Mouse (Mus musculus) urinary bladder, postnatal 25 days (tissue): ENCODE data around the gene Aph1b.
A peak's percentile ranks its signal among the peaks of the same experiment; 100 is the strongest.
"Not testable (repeated sequence)": the region's sequence is repeated elsewhere in the genome, so short reads cannot be mapped to it uniquely, and the experiment has no call there.

Experiments
- DNase-seq: peaks from one replicate; pipeline ENCODE4 v3.0.0; 2022; ENCODE audit warnings: low spot score

Aph1b gene

GRCm38 (mm10) chr9:66795464-66796324 lies at the start of gene Aph1b:
Aph1b (minus strand) TSS chr9:66795490.
- peak; percentile 89 for DNase-seq

- no peak for DNase-seq
These were observed 39.8 kb upstream of the Aph1b start for GRCm38 (mm10) chr9:66835097-66835480.

GRCm38 (mm10) chr9:66834318-66835096 lies 39.2 kb upstream of the Aph1b start, which contains the start of gene Aph1c:
Aph1c (minus strand) TSS chr9:66834726.
- DNase-seq, result peak; percentile 99

- DNase-seq, result no peak
These were observed 38.6 kb upstream of the Aph1b start for GRCm38 (mm10) chr9:66833851-66834250.

DNA sequence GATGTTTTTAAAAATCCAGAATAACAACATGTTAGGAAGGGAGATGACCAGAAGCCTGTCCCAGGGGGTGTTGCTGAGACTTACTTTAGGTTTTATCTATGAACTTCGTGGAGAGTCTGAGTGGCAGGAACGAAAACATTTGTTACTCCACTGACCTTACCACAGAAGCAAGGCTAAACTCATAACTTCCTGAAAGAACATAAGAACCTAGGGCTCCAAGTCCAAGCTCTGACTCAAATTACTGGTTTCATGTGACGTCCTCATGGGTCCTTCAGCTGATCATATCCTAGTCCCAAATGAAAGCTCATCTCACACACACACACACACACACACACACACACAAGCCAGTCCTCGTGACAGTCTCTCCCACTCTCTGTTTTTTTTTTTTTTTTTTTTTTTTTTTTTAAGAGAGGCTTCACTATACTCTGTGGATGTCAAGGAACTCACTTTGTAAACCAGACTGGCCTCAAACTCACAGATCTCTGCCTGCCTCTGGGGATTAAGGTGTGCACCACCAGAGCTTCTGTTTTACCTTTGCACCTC lies 37.1 kb upstream of the Aph1b start:
- DNase-seq, result no peak

DNA sequence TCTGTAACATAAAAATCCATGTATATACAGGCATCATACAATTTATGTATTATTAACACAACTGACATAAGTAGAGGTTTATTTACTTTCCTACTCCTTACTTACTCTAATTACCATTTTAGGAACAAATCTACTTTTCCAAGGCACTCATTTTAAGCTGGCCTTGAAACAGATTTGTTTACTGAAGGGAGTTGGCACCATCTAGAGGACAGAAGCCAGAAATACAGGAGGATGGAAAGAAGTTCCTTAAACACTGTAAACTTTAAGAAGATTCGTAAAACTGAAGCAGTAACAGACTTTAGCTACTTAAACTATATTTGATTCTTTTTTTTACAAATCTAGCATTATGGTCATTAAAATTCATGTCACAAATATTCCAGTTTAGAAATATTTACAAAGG lies 30.7 kb upstream of the Aph1b start:
- no peak for DNase-seq

- DNase-seq, result not testable (repeated sequence)
These were observed 27.0 kb upstream of the Aph1b start for GRCm38 (mm10) chr9:66822255-66822654.

GRCm38 (mm10) chr9:66820996-66821395 lies 25.7 kb upstream of the Aph1b start:
- DNase-seq, result no peak

GRCm38 (mm10) chr9:66813392-66813791 lies 18.1 kb upstream of the Aph1b start:
- DNase-seq, result no peak

DNA sequence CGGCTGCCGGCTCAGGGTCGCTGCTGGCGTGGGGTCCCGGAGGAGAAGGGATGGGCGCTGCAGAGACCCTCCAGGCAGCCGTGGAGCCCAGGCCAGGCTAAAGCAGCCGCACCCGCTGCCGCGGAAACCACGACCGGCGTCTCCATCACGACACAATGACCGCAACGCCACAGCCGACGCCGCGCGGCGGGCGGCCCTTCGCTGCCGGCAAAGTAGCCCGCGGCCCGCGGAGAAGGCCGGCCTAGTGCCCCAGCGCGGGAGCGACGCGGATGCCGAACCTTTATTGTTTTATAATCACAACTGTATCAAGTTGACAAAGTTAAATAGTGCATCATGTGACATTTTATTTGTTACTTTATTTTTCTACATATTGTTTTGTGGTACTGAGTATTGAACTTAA lies 10.7 kb upstream of the Aph1b start:
- not testable (repeated sequence) for DNase-seq

- DNase-seq, result no peak
These were observed 6.7 kb upstream of the Aph1b start for GRCm38 (mm10) chr9:66801947-66802346.

DNA sequence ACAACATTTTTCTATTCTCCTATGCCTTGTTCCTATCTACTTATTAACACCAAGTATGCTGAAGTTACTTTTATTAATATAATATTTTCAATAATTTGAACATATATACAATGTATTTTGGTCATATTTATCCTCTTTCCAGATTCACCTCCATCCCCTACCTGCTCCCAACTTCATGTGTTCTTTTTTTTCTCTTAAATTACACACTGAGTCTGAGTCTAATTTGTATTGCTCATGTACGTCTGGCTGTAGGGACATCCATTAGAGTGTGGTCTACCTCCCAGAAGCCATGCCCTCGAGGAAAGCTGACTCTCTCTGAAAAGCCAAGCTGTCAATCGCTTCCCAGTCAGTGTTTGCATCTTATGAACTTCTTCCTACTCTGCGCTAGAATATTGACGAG lies 1.4 kb upstream of the Aph1b start, which contains the start of gene Gm10647:
Gene Gm10647, plus strand, starts transcription at position 301 of the 400 bp plus-strand sequence.
- DNase-seq, result no peak

DNA sequence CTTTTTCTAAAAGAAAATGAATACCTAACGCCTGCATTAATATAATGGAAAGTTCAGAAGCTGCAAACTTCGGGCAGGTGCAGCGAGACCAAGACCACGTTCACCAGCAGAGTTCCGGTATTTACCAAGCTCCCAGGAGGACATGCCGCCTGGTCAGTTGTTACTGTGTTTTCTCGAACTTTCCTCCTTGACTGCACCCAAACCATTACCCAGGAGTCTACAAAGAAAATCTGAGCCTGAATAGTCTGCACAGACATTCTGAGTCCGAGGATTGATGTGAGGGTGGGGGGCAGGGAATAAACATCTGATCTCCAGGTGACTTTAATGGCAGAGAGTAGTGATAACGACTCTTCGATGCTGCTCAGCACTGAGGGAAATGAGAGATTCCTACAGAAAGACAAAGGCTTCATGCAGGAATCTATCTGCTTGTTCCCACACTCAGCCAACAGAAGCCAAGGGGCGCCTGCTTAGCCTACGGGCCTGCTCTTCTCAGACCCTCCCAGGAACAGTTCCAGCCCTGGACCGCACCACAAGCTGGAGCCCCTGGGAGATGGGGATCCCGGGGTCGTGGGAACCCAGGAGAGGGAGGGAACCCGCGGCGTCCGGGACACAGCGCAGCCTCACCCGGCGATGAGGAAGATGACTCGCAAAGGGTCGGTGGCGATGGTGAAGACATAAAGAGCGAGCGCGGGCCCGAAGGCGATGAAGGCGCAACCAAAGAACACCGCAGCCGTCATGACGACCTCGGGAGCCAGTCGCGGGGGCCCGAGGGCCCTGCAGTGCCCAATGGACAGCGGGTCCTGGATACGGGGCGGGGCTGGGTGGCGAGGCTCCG lies 444 bp downstream of the Aph1b start:
- no peak for DNase-seq

GRCm38 (mm10) chr9:66787821-66788220 lies 7.5 kb downstream of the Aph1b start:
- no peak for DNase-seq

DNA sequence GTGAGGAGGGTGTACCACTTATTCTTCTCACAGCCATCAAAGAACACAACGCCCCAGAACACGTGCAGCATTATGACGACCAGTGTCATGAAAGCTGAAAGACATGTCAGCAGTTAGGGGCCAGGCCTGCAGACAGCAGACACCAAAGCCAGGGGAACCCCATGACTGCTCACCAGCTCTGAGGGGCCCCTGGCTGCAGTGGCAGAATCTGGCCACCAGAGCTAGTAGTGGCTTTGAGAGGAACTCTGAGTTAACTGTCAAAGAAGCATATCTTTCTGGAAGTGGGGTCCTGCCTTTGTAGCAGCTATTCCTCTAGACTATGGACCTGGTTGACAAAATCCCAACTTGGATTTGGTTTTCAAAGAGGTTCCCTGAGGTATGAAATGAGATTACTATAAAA lies 10.7 kb downstream of the Aph1b start:
- DNase-seq, result not testable (repeated sequence)

GRCm38 (mm10) chr9:66770701-66771100 lies 24.6 kb downstream of the Aph1b start:
- no peak for DNase-seq

DNA sequence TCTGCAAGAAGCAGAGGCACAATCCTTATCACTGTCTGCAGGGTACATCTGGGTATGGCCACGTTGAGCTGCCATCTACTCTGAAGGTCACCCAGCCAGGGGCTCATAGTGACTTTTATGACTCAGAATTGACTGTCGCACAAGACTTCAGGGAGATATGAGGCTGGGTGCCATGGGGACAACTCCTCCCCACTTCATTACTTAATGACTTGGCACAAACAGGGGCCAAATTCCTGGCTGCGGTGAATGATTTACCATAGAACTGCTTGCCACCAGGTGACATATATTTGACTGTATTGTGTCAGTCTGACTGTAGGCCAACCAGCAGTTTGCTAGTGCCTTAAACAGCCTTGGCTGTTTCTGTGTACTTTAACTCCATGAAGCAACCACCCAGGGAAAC lies 26.0 kb downstream of the Aph1b start:
- no peak for DNase-seq

DNA sequence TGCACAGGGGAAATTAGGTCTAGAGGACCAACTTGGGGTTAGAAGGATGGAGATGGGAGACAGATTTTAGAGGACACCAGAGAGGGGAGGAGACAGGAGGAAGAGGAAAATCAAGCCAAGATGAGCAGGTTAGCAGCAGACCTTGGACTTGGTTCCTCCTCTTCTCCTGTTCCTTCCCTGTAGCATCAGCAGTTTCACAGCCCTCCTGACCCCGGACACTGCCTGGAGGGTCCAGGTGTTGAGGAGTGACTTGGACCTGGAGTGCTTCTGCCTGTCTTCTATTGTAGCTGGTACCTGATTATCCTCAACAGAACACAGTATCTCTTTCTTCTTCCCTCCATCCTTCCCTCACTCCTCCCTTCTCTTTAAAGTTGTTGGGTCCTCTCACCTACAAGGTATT lies 26.6 kb downstream of the Aph1b start:
- DNase-seq, result no peak

DNA sequence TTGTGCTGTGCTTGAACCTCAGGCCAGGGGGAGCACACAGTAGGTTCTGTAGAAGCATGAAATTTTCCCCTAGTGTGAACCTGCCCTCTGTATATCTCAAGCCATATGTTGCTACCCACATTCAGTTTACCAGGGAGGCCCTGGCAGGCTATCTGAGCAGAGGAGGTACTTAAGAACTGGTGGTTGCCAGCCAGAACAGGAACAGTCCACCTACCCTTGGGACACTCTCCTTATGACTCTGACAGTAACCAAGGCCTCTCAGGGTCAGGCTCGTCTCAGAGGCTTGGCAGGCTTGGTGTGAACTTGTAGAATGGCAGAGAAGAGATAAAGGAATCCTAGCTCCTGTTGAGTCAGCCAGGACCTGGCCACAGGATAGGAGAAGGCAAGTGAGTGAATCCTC lies 34.3 kb downstream of the Aph1b start:
- no peak for DNase-seq

DNA sequence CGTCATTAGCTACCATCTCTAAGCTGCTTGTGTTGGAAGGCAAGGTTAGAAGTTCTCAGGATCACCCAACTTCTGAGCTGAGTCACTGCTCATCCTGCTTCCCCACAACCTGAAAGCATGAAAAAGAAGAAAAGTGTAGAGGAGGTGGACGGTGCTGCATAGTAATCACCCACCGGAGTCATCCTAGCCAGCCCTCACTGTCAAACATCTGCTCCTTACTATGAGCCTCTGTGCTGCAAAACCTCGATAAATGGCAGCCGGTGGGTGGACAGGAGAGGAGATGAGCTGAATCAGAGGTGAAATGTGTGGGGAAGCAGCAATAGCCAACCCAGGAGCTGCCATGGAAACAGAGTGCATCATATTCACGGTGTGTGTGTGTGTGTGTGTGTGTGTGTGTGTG lies 42.4 kb downstream of the Aph1b start:
- no peak for DNase-seq

DNA sequence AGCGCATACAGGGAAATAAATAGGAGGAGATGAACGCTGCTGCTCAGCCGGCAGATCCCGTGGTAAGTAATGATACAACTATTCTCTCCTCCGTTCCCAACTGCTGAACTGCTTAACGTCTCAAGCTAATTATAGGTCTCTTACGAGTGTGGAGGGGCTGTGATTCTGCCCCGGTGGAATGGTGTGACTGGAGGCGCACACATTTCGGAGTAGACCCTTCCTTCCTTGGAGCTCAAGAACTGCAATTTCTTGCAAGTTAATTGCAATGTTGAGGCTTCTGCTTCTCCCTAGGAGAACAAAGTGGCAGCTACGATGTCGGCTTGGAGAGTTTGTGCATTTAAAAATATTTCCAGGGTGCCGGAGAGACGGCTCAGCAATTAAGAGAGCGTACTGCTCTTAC lies 46.9 kb downstream of the Aph1b start:
- no peak for DNase-seq

DNA sequence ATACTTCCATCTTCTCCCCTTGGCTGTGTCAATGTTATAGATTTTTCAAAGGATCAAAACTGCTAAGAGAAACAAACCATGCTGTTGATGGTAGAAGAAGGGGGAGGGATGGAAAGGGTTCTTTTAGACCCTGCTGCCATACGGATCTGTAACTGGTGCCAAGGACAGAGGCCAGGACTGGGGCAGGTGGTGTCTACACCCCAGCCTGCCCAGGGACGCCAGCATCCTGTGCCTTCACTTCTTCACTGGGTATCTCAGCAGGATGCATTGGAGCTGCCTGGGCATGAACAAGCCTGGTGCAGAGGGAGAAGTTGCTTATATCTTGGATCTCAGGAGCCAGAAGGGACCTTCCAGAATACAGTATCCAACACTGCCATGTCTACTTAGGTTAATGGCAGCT lies 50.8 kb downstream of the Aph1b start:
- DNase-seq, result no peak
